Mouse (Mus musculus): ENCODE data around the gene Car15. TPM values are rescaled to one million over a fixed set of nuclear protein-coding genes. Genes with fewer than 3 reads are reported as not detected.

The Car15 gene
- total RNA-seq, 1 experiment from 2014 or later = not detected

GRCm38 (mm10) chr16:17842437-17842836 lies 4.3 kb upstream of the Car15 start:
- no peak for ATAC-seq (replicated peaks in 1 of 2; ENCODE audit: insufficient read depth in 1 of 2, low FRiP score in 2 of 2, low TSS enrichment in 1 of 2, low read depth in 1 of 2, poor library complexity in 2 of 2, severe bottlenecking in 2 of 2)

- ATAC-seq (replicated peaks in 1 of 2; ENCODE audit: insufficient read depth in 1 of 2, low FRiP score in 2 of 2, low TSS enrichment in 1 of 2, low read depth in 1 of 2, poor library complexity in 2 of 2, severe bottlenecking in 2 of 2) = no peak
Measured at GRCm38 (mm10) chr16:17839976-17840375, 1.8 kb upstream of the Car15 start.

GRCm38 (mm10) chr16:17835481-17835880 lies 2.7 kb downstream of the Car15 start:
- no peak for ATAC-seq (replicated peaks in 1 of 2; ENCODE audit: insufficient read depth in 1 of 2, low FRiP score in 2 of 2, low TSS enrichment in 1 of 2, low read depth in 1 of 2, poor library complexity in 2 of 2, severe bottlenecking in 2 of 2)

- ATAC-seq (replicated peaks in 1 of 2; ENCODE audit: insufficient read depth in 1 of 2, low FRiP score in 2 of 2, low TSS enrichment in 1 of 2, low read depth in 1 of 2, poor library complexity in 2 of 2, severe bottlenecking in 2 of 2) = no peak
Measured at GRCm38 (mm10) chr16:17834543-17834942, 3.6 kb downstream of the Car15 start.

GRCm38 (mm10) chr16:17833681-17834399 lies 4.3 kb downstream of the Car15 start:
- ATAC-seq (replicated peaks in 1 of 2; ENCODE audit: insufficient read depth in 1 of 2, low FRiP score in 2 of 2, low TSS enrichment in 1 of 2, low read depth in 1 of 2, poor library complexity in 2 of 2, severe bottlenecking in 2 of 2) = no peak

DNA sequence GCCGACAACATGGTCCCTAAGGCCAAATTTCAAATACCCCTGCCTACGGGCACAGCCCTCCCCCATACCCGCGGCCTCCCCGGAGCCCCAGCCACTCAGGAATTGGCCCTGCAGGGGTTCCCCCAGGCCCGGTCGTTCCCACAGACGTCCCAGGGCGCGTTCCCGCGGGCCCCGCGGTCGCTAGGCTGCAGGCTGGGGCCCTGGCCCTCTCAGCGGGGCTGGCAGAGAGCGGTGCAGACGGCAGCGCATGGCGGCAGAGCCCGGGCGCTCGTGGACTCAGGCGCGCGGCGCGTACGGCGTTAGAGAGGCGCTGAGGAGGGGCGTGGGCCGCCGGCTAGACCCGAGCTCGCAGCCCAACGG lies 4.9 kb downstream of the Car15 start:
- ATAC-seq (replicated peaks in 1 of 2; ENCODE audit: insufficient read depth in 1 of 2, low FRiP score in 2 of 2, low TSS enrichment in 1 of 2, low read depth in 1 of 2, poor library complexity in 2 of 2, severe bottlenecking in 2 of 2) = no peak

GRCm38 (mm10) chr16:17832821-17833220 lies 5.3 kb downstream of the Car15 start, which contains the start of gene B830017H08Rik:
B830017H08Rik (plus strand) TSS chr16:17833121.
- no peak for ATAC-seq (replicated peaks in 1 of 2; ENCODE audit: insufficient read depth in 1 of 2, low FRiP score in 2 of 2, low TSS enrichment in 1 of 2, low read depth in 1 of 2, poor library complexity in 2 of 2, severe bottlenecking in 2 of 2)

DNA sequence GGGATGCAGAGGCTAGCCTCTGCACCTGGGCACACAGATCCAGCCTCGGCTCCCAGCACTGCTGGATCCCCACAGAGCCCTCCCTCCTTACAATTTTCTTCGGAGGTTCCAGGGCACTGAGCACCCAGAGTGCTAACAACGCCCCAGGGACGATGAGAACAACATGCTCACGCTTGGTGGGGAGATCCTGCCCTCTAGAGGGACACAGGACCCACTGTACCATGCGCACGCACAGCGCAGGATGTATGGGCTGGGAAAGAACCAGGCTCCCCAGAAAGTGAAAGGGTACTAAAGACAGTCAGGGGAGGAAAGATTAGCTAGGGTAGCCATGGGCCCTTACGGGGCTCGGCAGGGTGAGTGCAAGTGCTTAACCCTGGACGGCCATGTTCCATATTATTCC lies 6.4 kb downstream of the Car15 start:
- ATAC-seq (replicated peaks in 1 of 2; ENCODE audit: insufficient read depth in 1 of 2, low FRiP score in 2 of 2, low TSS enrichment in 1 of 2, low read depth in 1 of 2, poor library complexity in 2 of 2, severe bottlenecking in 2 of 2) = 0 out of 4 replicates have a peak, but pooled peaks of 1 of the 2 experiments have one; percentile 29

DNA sequence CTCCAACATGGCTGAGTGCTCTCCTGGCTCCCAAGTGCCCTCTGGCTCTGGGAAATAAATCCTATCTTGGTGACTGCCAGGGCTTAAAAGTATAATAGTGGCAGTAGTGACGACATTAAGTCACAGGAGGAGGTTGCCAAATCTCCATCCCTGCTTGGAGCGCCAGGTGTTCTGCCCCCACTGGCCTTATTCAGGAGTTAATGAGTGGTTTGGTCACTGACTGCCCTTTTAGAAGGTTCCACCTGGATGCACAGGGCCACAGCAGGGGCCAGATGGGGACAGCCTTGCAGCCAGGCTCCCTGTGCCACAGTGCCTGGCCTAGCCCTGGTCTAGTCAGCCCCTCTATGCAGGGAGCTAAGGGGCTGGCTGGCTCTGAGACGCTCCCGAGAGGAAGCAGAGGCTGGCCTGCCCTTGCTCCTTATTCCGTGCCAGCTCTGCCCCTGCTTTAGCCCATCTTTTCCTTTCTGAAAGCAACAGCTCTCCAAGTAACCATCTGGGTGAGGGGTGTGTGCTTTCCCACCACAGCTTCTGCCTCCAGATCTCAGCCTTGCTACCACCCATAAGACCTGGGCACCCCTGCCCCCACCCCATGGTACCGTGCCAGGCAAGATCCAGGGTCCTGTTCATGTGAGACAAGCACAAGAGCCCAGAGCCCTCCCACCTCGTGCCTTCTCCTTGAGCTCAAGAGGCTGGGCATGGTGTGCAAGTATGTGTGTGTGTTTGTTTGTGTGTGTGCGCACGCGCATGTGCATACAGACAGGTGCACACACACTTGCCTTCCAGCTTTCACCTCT lies 7.6 kb downstream of the Car15 start:
- ATAC-seq (replicated peaks in 1 of 2; ENCODE audit: insufficient read depth in 1 of 2, low FRiP score in 2 of 2, low TSS enrichment in 1 of 2, low read depth in 1 of 2, poor library complexity in 2 of 2, severe bottlenecking in 2 of 2) = no peak

DNA sequence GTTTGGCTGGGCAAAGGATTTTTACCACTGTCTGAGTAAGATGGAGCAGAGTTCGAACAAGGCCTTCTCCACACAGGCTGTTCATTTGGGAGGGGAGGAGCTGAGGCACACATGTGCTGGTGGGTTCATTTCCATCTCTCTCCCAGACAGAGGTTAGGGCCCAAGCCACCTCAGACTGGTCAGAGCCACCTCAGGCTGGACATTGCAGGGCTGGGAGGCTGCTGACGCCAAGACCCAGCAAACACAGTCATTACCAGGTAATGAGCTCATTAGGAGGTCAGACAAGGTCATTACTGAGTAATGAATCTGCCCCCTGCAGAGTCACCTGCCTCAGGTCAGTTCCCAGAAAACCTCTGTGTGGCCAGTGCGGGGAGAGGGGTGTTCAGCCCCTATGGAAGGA lies 9.3 kb downstream of the Car15 start:
- ATAC-seq (replicated peaks in 1 of 2; ENCODE audit: insufficient read depth in 1 of 2, low FRiP score in 2 of 2, low TSS enrichment in 1 of 2, low read depth in 1 of 2, poor library complexity in 2 of 2, severe bottlenecking in 2 of 2) = no peak

GRCm38 (mm10) chr16:17828229-17828628 lies 9.9 kb downstream of the Car15 start:
- no peak for ATAC-seq (replicated peaks in 1 of 2; ENCODE audit: insufficient read depth in 1 of 2, low FRiP score in 2 of 2, low TSS enrichment in 1 of 2, low read depth in 1 of 2, poor library complexity in 2 of 2, severe bottlenecking in 2 of 2)

DNA sequence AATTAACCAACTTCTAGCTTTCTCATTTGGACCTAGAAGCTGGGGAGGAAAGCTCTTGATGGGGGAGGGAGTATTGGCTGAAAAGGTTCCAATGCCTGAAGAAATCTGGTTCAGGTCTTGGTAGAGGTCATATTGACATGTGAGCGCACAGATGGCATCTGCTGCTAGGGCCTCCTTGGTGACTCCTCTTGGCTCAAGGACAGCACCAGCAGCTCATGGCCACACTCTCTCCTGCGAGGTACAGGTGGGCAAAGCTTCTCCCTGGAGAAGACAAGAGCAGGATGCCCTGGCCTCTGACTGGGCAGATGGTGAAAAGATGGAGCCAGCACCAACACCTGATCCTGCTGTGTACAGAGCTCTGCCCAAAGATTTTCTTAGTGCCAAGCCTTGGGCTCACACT lies 11.7 kb downstream of the Car15 start:
- ATAC-seq (replicated peaks in 1 of 2; ENCODE audit: insufficient read depth in 1 of 2, low FRiP score in 2 of 2, low TSS enrichment in 1 of 2, low read depth in 1 of 2, poor library complexity in 2 of 2, severe bottlenecking in 2 of 2) = no peak

- no peak for ATAC-seq (replicated peaks in 1 of 2; ENCODE audit: insufficient read depth in 1 of 2, low FRiP score in 2 of 2, low TSS enrichment in 1 of 2, low read depth in 1 of 2, poor library complexity in 2 of 2, severe bottlenecking in 2 of 2)
Measured at GRCm38 (mm10) chr16:17816528-17816927, 21.6 kb downstream of the Car15 start.

GRCm38 (mm10) chr16:17815411-17816402 lies 22.5 kb downstream of the Car15 start:
- ATAC-seq (replicated peaks in 1 of 2; ENCODE audit: insufficient read depth in 1 of 2, low FRiP score in 2 of 2, low TSS enrichment in 1 of 2, low read depth in 1 of 2, poor library complexity in 2 of 2, severe bottlenecking in 2 of 2) = peak; percentile 89 to 90

- no peak for ATAC-seq (replicated peaks in 1 of 2; ENCODE audit: insufficient read depth in 1 of 2, low FRiP score in 2 of 2, low TSS enrichment in 1 of 2, low read depth in 1 of 2, poor library complexity in 2 of 2, severe bottlenecking in 2 of 2)
Measured at GRCm38 (mm10) chr16:17813173-17813572, 25.0 kb downstream of the Car15 start.

GRCm38 (mm10) chr16:17812120-17812519 lies 26.0 kb downstream of the Car15 start:
- ATAC-seq (replicated peaks in 1 of 2; ENCODE audit: insufficient read depth in 1 of 2, low FRiP score in 2 of 2, low TSS enrichment in 1 of 2, low read depth in 1 of 2, poor library complexity in 2 of 2, severe bottlenecking in 2 of 2) = no peak; a peak in 1 of 4 replicates

DNA sequence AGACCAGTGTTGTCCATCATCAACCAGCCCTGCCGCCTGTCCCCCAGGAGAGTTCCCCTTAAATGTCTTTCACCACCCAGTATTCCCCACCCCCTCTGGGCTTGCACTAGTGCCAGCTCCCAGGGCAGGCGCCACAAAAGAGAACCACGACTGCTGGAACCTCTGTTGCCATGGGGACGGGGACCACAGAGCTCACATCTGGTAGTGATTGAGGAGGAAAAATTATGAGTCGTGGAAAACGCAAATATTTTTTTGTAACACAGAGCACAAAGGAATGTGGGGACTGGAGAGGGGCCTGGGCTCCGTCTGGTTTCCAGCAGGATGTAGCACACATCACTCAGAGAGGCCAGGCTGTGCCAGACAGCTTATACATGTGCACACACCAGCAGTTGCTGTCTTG lies 28.5 kb downstream of the Car15 start:
- no peak for ATAC-seq (replicated peaks in 1 of 2; ENCODE audit: insufficient read depth in 1 of 2, low FRiP score in 2 of 2, low TSS enrichment in 1 of 2, low read depth in 1 of 2, poor library complexity in 2 of 2, severe bottlenecking in 2 of 2)
